Mouse (Mus musculus) kidney, embryonic 15.5 days (tissue): ENCODE data around the gene Tubb5. TPM values are rescaled to one million over a fixed set of nuclear protein-coding genes. Genes with fewer than 3 reads are reported as not detected.

ENCODE experiments used
- ATAC-seq: fragments of 200-750 bp; cut with Nextera tagmentation; replicated peaks from 2 replicates; pipeline ENCODE4 v1.8.0; 2017; ENCODE audit warnings: moderate TSS enrichment; ENCODE audit not compliant: low FRiP score
- H3K27ac ChIP-seq: fragments of 300-500 bp; sonication (generic); 2 replicates; pipeline ENCODE4 v1.5.1; 2015; ENCODE audit warnings: mild to moderate bottlenecking, inconsistent platforms
- H3K27me3 ChIP-seq: fragments of 300-500 bp; sonication (generic); 2 replicates; pipeline ENCODE4 v1.6.1; 2015; ENCODE audit warnings: inconsistent platforms
- H3K36me3 ChIP-seq: fragments of 300-500 bp; sonication (generic); 2 replicates; pipeline ENCODE4 v1.6.1; 2015; ENCODE audit warnings: inconsistent platforms
- H3K4me1 ChIP-seq: fragments of 300-500 bp; sonication (generic); 2 replicates; pipeline ENCODE4 v1.6.1; 2015; ENCODE audit warnings: inconsistent platforms
- H3K4me2 ChIP-seq: fragments of 300-500 bp; sonication (generic); 2 replicates; pipeline ENCODE4 v1.6.1; 2015; ENCODE audit warnings: moderate library complexity, mild to moderate bottlenecking, inconsistent platforms
- H3K4me3 ChIP-seq: fragments of 300-500 bp; sonication (generic); replicated peaks from 2 replicates; pipeline ENCODE4 v1.5.1; 2015; ENCODE audit warnings: mild to moderate bottlenecking, inconsistent platforms
- H3K9ac ChIP-seq: fragments of 300-500 bp; sonication (generic); 2 replicates; pipeline ENCODE4 v1.6.1; 2015; ENCODE audit warnings: mild to moderate bottlenecking, inconsistent platforms
- H3K9me3 ChIP-seq: fragments of 300-500 bp; sonication (generic); replicated peaks from 2 replicates; pipeline ENCODE4 v1.6.1; 2016; ENCODE audit warnings: inconsistent platforms
- WGBS: fragments of 180-500 bp; shearing (Covaris S2); methylation state at CpG from one replicate; pipeline ENCODE4 v1.1.7; 2015; ENCODE audit warnings: mixed read lengths; 5-methylcytosine and 5-hydroxymethylcytosine counted together
- polyA plus RNA-seq: library from polyadenylated mRNA; unstranded; fragments of >200 nt; fragmentation: Nextera tagmentation; extraction: Ambion mirVana; gene quantifications from 2 replicates; pipeline ENCODE4 v1.2.1, GENCODE M21; 2015

Gene Tubb5
- polyA plus RNA-seq = 951 and 997 TPM in 2 replicates

- H3K4me3 ChIP-seq = peak within 1 kb of the TSS; percentile 82
- peaks cover 55% of the 10 kb centered on the region for H3K4me1 ChIP-seq
- 2% methylated on average over 29 of the region's 29 CpGs for WGBS
- peak within 1 kb of the TSS; percentile 98 for H3K27ac ChIP-seq
- no peaks in the 10 kb centered on the region for H3K9me3 ChIP-seq
- H3K27me3 ChIP-seq = no peaks in the 10 kb centered on the region
- peak; percentile 80 for ATAC-seq
- peak within 1 kb of the TSS; percentile 86 for H3K9ac ChIP-seq
- peaks cover 35% of the 10 kb centered on the region for H3K36me3 ChIP-seq
- peak within 1 kb of the TSS; percentile 62 for H3K4me2 ChIP-seq
These were observed at the start of gene Tubb5 for GRCm38 (mm10) chr17:35838122-35838544. TSS of gene Tubb5 (minus strand) at chr17:35838306.

GRCm38 (mm10) chr17:35887725-35888124 lies 49.6 kb upstream of the Tubb5 start:
- no peaks in the 10 kb centered on the region for H3K4me1 ChIP-seq
- H3K4me2 ChIP-seq = no peak overlapping the region
- peaks cover 98% of the 10 kb centered on the region for H3K36me3 ChIP-seq
- no peaks in the 10 kb centered on the region for H3K27me3 ChIP-seq
- WGBS = 76% methylated on average over 13 of the region's 17 CpGs
- ATAC-seq = no peak
- H3K9me3 ChIP-seq = no peaks in the 10 kb centered on the region
- no peak overlapping the region for H3K9ac ChIP-seq
- no peak overlapping the region for H3K27ac ChIP-seq
- no peak overlapping the region for H3K4me3 ChIP-seq

- no peak overlapping the region for H3K4me3 ChIP-seq
- no peaks in the 10 kb centered on the region for H3K9me3 ChIP-seq
- H3K4me1 ChIP-seq = peaks cover 16% of the 10 kb centered on the region
- H3K36me3 ChIP-seq = peaks cover 73% of the 10 kb centered on the region
- ATAC-seq = no peak
- H3K27me3 ChIP-seq = no peaks in the 10 kb centered on the region
- no peak overlapping the region for H3K27ac ChIP-seq
- no peak overlapping the region for H3K9ac ChIP-seq
- 95% methylated on average over 14 of the region's 14 CpGs for WGBS
- H3K4me2 ChIP-seq = no peak overlapping the region
These were observed 45.7 kb upstream of the Tubb5 start for GRCm38 (mm10) chr17:35883777-35884176.

GRCm38 (mm10) chr17:35882924-35883323 lies 44.8 kb upstream of the Tubb5 start:
- Histone ChIP-seq H3K27me3 (no peaks in the 10 kb centered on the region), H3K9me3 (no peaks in the 10 kb centered on the region), H3K4me1 (peaks cover 16% of the 10 kb centered on the region), H3K4me3 (no peak overlapping the region), H3K9ac (no peak overlapping the region), H3K36me3 (peaks cover 64% of the 10 kb centered on the region), H3K4me2 (no peak overlapping the region), H3K27ac (no peak overlapping the region)
- 93% methylated on average over 17 of the region's 17 CpGs for WGBS
- ATAC-seq = no peak

- Histone ChIP-seq H3K9ac (peak within 1 kb of the TSS; percentile 77), H3K36me3 (peaks cover 55% of the 10 kb centered on the region), H3K4me2 (peak within 1 kb of the TSS; percentile 69), H3K27me3 (no peaks in the 10 kb centered on the region), H3K9me3 (no peaks in the 10 kb centered on the region), H3K4me3 (peak within 1 kb of the TSS; percentile 75), H3K27ac (peak within 1 kb of the TSS; percentile 41; the same call in 1 of the 2 replicates), H3K4me1 (peaks cover 16% of the 10 kb centered on the region)
- WGBS = 5% methylated on average over 65 of the region's 66 CpGs
- peak; percentile 90 for ATAC-seq
These were observed 41.3 kb upstream of the Tubb5 start, which contains the start of gene Dhx16 for GRCm38 (mm10) chr17:35879245-35880057. TSS of gene Dhx16 (plus strand) at chr17:35879819.

- no peaks in the 10 kb centered on the region for H3K27me3 ChIP-seq
- H3K27ac ChIP-seq = no peak overlapping the region
- H3K9ac ChIP-seq = no peak overlapping the region
- no peak overlapping the region for H3K4me3 ChIP-seq
- H3K4me2 ChIP-seq = no peak overlapping the region
- peaks cover 37% of the 10 kb centered on the region for H3K36me3 ChIP-seq
- H3K9me3 ChIP-seq = no peaks in the 10 kb centered on the region
- 79% methylated on average over 6 of the region's 6 CpGs for WGBS
- ATAC-seq = no peak
- peaks cover 29% of the 10 kb centered on the region for H3K4me1 ChIP-seq
These were observed 36.6 kb upstream of the Tubb5 start for GRCm38 (mm10) chr17:35874721-35875120.

GRCm38 (mm10) chr17:35873774-35874519 lies 35.8 kb upstream of the Tubb5 start:
- Histone ChIP-seq H3K9me3 (no peaks in the 10 kb centered on the region), H3K27ac (no peak overlapping the region), H3K9ac (0 out of 2 replicates have a peak overlapping the region, but pooled peaks have one; percentile 7), H3K4me2 (peak overlapping the region; percentile 39), H3K27me3 (no peaks in the 10 kb centered on the region), H3K36me3 (peaks cover 37% of the 10 kb centered on the region), H3K4me1 (peaks cover 33% of the 10 kb centered on the region), H3K4me3 (no peak overlapping the region)
- ATAC-seq = no peak
- WGBS = 31% methylated on average over 21 of the region's 21 CpGs

GRCm38 (mm10) chr17:35870884-35871696 lies 33.0 kb upstream of the Tubb5 start:
- no peak overlapping the region for H3K9ac ChIP-seq
- WGBS = 83% methylated on average over 8 of the region's 8 CpGs
- no peaks in the 10 kb centered on the region for H3K9me3 ChIP-seq
- H3K27me3 ChIP-seq = no peaks in the 10 kb centered on the region
- peak overlapping the region; percentile 65 for H3K4me3 ChIP-seq
- no peak for ATAC-seq
- H3K4me1 ChIP-seq = peaks cover 60% of the 10 kb centered on the region
- peak overlapping the region; percentile 85 for H3K4me2 ChIP-seq
- H3K36me3 ChIP-seq = peaks cover 28% of the 10 kb centered on the region
- H3K27ac ChIP-seq = peak overlapping the region; percentile 99

GRCm38 (mm10) chr17:35870151-35870883 lies 32.2 kb upstream of the Tubb5 start:
- H3K4me3 ChIP-seq = peak overlapping the region; percentile 65
- H3K4me2 ChIP-seq = peak overlapping the region; percentile 85
- H3K27ac ChIP-seq = peak overlapping the region; percentile 99
- H3K9ac ChIP-seq = 0 out of 2 replicates have a peak overlapping the region, but pooled peaks have one; percentile 72
- peaks cover 22% of the 10 kb centered on the region for H3K36me3 ChIP-seq
- peaks cover 62% of the 10 kb centered on the region for H3K4me1 ChIP-seq
- H3K9me3 ChIP-seq = no peaks in the 10 kb centered on the region
- no peaks in the 10 kb centered on the region for H3K27me3 ChIP-seq
- ATAC-seq = peak; percentile 7; the same call in 1 of the 2 replicates
- 48% methylated on average over 9 of the region's 9 CpGs for WGBS

- H3K9me3 ChIP-seq = no peaks in the 10 kb centered on the region
- H3K4me1 ChIP-seq = peaks cover 70% of the 10 kb centered on the region
- peaks cover 14% of the 10 kb centered on the region for H3K36me3 ChIP-seq
- H3K4me3 ChIP-seq = peak overlapping the region; percentile 65
- 2% methylated on average over 7 of the region's 7 CpGs for WGBS
- ATAC-seq = no peak
- H3K27ac ChIP-seq = peak overlapping the region; percentile 99
- no peaks in the 10 kb centered on the region for H3K27me3 ChIP-seq
- peak overlapping the region; percentile 85 for H3K4me2 ChIP-seq
- peak overlapping the region; percentile 72 for H3K9ac ChIP-seq
These were observed 31.4 kb upstream of the Tubb5 start for GRCm38 (mm10) chr17:35869346-35870067.
